9 mouse cellular contexts compared by ENCODE assay signal in genomic region chr9:107232140-107232539, GRCm38 (mm10). TPM values are rescaled to one million over a fixed set of nuclear protein-coding genes. Genes with fewer than 3 reads are reported as not detected.
DNase-seq lines count a peak whose midpoint lies in the region; ATAC-seq and TF ChIP-seq lines count a peak whose summit lies in the region.
"Had no signal": no experiment of that assay in that cellular context is flagged by ENCODE, and none has a peak within 500 bp of the region (broad histone marks: within the 10 kb centered on the region; RNA-seq: fewer than 3 reads in every experiment).

No protein-coding gene starts in this region.

- in situ Hi-C loops in ES-E14 (cut with MboI; ENCODE audit: low sequenced_read_pairs in 2 of 2, unreplicated experiment in 2 of 2) = no loop called here

- H3K4me3 ChIP-seq in heart, embryonic 13.5 days = peak overlapping the region; percentile 64
- peak overlapping the region; percentile 85 for H3K4me3 ChIP-seq in ES-E14 (ENCODE audit: insufficient read depth in 1 of 2, low read depth in 1 of 2, low read length in 2 of 2, poor library complexity in 1 of 2, severe bottlenecking in 1 of 2)
- H3K4me3 ChIP-seq in hindbrain, embryonic 10.5 days = peak overlapping the region; percentile 79
- H3K4me3 ChIP-seq in midbrain, embryonic 10.5 days = peak overlapping the region; percentile 75

- H3K9me3 ChIP-seq in heart, embryonic 13.5 days = no peaks in the 10 kb centered on the region
- no peaks in the 10 kb centered on the region; the same call in 1 of the 2 replicates for H3K9me3 ChIP-seq in ES-E14 (ENCODE audit: control insufficient read depth, insufficient read depth, low read depth, low read length)
- no peaks in the 10 kb centered on the region for H3K9me3 ChIP-seq in hindbrain, embryonic 10.5 days
- no peaks in the 10 kb centered on the region for H3K9me3 ChIP-seq in midbrain, embryonic 10.5 days (replicated peaks)

- no peak for ATAC-seq in heart, embryonic 13.5 days (ENCODE audit: extremely low read depth, insufficient number of reproducible peaks, low FRiP score, low TSS enrichment)

- peak overlapping the region; percentile 73 for H3K9ac ChIP-seq in heart, embryonic 13.5 days
- peak overlapping the region; percentile 84 for H3K9ac ChIP-seq in ES-E14 (ENCODE audit: insufficient read depth, low read depth, low read length, poor library complexity, severe bottlenecking)

- H3K4me1 ChIP-seq in heart, embryonic 13.5 days = peaks cover 9% of the 10 kb centered on the region
- H3K4me1 ChIP-seq in ES-E14 (ENCODE audit: control insufficient read depth in 2 of 2, insufficient read depth in 2 of 2, low read length in 2 of 2, poor library complexity in 1 of 2) = no peaks in the 10 kb centered on the region
- H3K4me1 ChIP-seq in hindbrain, embryonic 10.5 days (replicated peaks) = peaks cover 17% of the 10 kb centered on the region; the same call in 1 of the 2 replicates
- peaks cover 18% of the 10 kb centered on the region for H3K4me1 ChIP-seq in midbrain, embryonic 10.5 days

- no peaks in the 10 kb centered on the region for H3K36me3 ChIP-seq in heart, embryonic 13.5 days
- no peaks in the 10 kb centered on the region for H3K36me3 ChIP-seq in ES-E14 (ENCODE audit: control insufficient read depth, insufficient read depth, low read length, poor library complexity, severe bottlenecking)
- H3K36me3 ChIP-seq in hindbrain, embryonic 10.5 days = no peaks in the 10 kb centered on the region
- H3K36me3 ChIP-seq in midbrain, embryonic 10.5 days = no peaks in the 10 kb centered on the region
- H3K36me3 ChIP-seq: G1E had no signal

- peaks cover 95% of the 10 kb centered on the region for H3K27me3 ChIP-seq in heart, embryonic 13.5 days (replicated peaks)
- peaks cover 91% of the 10 kb centered on the region for H3K27me3 ChIP-seq in hindbrain, embryonic 10.5 days (ENCODE audit: insufficient read depth, poor library complexity, severe bottlenecking)
- peaks cover 90% of the 10 kb centered on the region for H3K27me3 ChIP-seq in midbrain, embryonic 10.5 days (ENCODE audit: low read depth, poor library complexity, severe bottlenecking)

- WGBS in heart, embryonic 13.5 days = 21% methylated on average over 9 of the region's 9 CpGs
- 22% methylated on average over 9 of the region's 9 CpGs for WGBS in hindbrain, embryonic 10.5 days
- WGBS in midbrain, embryonic 10.5 days = 23% methylated on average over 9 of the region's 9 CpGs

- peak overlapping the region; percentile 97 for H3K4me2 ChIP-seq in heart, embryonic 13.5 days

- H3K27ac ChIP-seq in heart, embryonic 13.5 days (replicated peaks) = no peak overlapping the region
- no peak overlapping the region for H3K27ac ChIP-seq in ES-E14 (ENCODE audit: insufficient read depth, low read depth, low read length, poor library complexity, severe bottlenecking)
- H3K27ac ChIP-seq in hindbrain, embryonic 10.5 days = peak overlapping the region; percentile 87
- H3K27ac ChIP-seq in midbrain, embryonic 10.5 days (replicated peaks) = peak overlapping the region; percentile 90

- DNase-seq in heart, adult 11 months = no peak
- no peak for DNase-seq in ES-E14 (ENCODE audit: low read depth, low spot score)
- no peak for DNase-seq in hindbrain, embryonic 10.5 days (ENCODE audit: low spot score)
- DNase-seq in midbrain, embryonic 10.5 days (ENCODE audit: low spot score) = no peak
- no peak for DNase-seq in adrenal gland, adult 18-20 months (ENCODE audit: low spot score in 2 of 2)
- no peak for DNase-seq in adrenal gland, postnatal 14 days
- no peak for DNase-seq in lung, adult 18-20 months

TF ChIP-seq in ES-E14, 5 proteins besides CTCF, POLR2A, EP300 and RAD21:
- no peak for TF ChIP-seq ZNF384 (IDR thresholded peaks at IDR 0.05; ENCODE audit: low read depth, low read length)
- TF ChIP-seq CHD2 (IDR thresholded peaks at IDR 0.05; ENCODE audit: low read depth, low read length) = no peak
- TF ChIP-seq HCFC1 (IDR thresholded peaks at IDR 0.05; ENCODE audit: borderline replicate concordance, insufficient read depth, low read length) = no peak
- TF ChIP-seq ZC3H11A (IDR thresholded peaks at IDR 0.05; ENCODE audit: borderline replicate concordance, low read depth, low read length) = no peak
- no peak for TF ChIP-seq MAFK (IDR thresholded peaks at IDR 0.05; ENCODE audit: insufficient read depth, low read depth, low read length)

RNA-seq across cellular contexts. Expression of gene Dock3, which starts 0.4 kb away (rescaled TPM):
- 0.29 and 0.61 TPM in 2 replicates for polyA plus RNA-seq in heart, embryonic 13.5 days (2015; fragmentation: Nextera tagmentation; extraction: Ambion mirVana)
- 3.3 TPM in 2 replicates for total RNA-seq in ES-E14 (2012; rRNA removed)
- 4.8 and 5.1 TPM in 2 replicates for polyA plus RNA-seq in hindbrain, embryonic 10.5 days (2016; fragmentation: Nextera tagmentation; extraction: Ambion mirVana)
- polyA plus RNA-seq in midbrain, embryonic 10.5 days (2016; fragmentation: Nextera tagmentation; extraction: Ambion mirVana) = 4.2 and 4.4 TPM in 2 replicates
- total RNA-seq in adrenal gland, adult 18-20 months (2021) = 1 to 10 TPM; 3.1 to 3.7 TPM
- total RNA-seq in adrenal gland, postnatal 14 days (2021) = 3.4 and 4.2 TPM in 2 replicates
- polyA plus RNA-seq: G1E had no signal

RNA-seq across cellular contexts. Expression of gene Mapkapk3, which starts 57.5 kb away (rescaled TPM):
- polyA plus RNA-seq in heart, embryonic 13.5 days (2015; fragmentation: Nextera tagmentation; extraction: Ambion mirVana) = 5.1 and 7.0 TPM in 2 replicates
- 25.7 and 49.1 TPM in 2 replicates for total RNA-seq in ES-E14 (2012; rRNA removed)
- 4.9 and 5.1 TPM in 2 replicates for polyA plus RNA-seq in hindbrain, embryonic 10.5 days (2016; fragmentation: Nextera tagmentation; extraction: Ambion mirVana)
- 3.9 and 4.9 TPM in 2 replicates for polyA plus RNA-seq in midbrain, embryonic 10.5 days (2016; fragmentation: Nextera tagmentation; extraction: Ambion mirVana)
- 10 to 100 TPM; 42.8 to 55.6 TPM for total RNA-seq in adrenal gland, adult 18-20 months (2021)
- 34.9 and 42.8 TPM in 2 replicates for total RNA-seq in adrenal gland, postnatal 14 days (2021)

Comparison
In these comparisons a context has a peak if more than half of its experiments do, and no peak if none do; other contexts are left out.
1. H3K27ac ChIP-seq: peak in hindbrain, embryonic 10.5 days (single experiment) and midbrain, embryonic 10.5 days (single experiment); none in heart, embryonic 13.5 days (single experiment) and ES-E14 (single experiment).
2. Peak in every context shown above with its lines, with median percentiles within 50 percentile points of each other: H3K4me3 ChIP-seq.